Mouse (Mus musculus): ENCODE measurements around the gene Msh5. TPM values are rescaled to one million over a fixed set of nuclear protein-coding genes. Genes with fewer than 3 reads are reported as not detected.

The Msh5 gene
- polyA plus RNA-seq (2012), result 0.90 and 1.3 TPM in 2 replicates

DNA sequence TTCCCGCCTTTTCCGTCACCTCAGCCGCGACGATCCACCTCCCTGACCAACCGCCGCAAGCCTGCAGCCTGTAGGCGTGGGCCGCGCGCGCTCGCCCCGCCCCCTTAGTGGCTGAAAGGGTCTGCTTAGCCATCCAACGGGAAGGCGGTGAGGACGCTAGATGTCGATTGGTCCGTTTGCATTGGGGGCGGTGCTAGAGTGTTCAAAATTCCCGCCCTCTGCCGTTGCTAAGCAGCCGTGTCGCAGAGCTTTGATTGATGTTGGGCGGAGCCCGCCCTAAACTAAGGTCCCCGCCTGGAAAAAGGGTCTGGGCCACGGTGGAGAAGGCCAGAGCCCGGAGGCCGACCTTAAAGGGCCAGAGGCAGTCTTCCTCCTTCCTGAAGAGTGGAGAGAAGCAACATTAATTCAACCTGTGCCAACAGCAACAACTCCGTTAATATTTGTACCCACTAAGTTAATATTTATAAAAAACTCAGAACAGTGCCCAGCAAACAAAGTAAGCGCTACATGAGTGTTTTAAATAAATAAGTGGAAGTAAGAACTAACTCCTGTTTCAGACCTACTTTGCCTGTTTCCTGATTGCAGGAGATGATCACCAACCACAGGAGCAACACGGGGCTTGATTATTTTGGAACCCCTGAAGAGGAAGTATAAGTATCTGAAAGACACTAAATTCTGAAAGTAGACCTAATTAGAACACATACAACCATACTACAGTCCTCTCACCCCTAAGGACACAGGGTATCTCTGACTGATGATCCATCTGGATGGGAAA lies at the start of gene Msh5:
Msh5 (minus strand) TSS at position 65 of the 775 bp plus-strand sequence.
- peak within 1 kb of the TSS; percentile 81 for H3K4me3 ChIP-seq (replicated peaks)
- no peaks in the 10 kb centered on the region for H3K9me3 ChIP-seq (ENCODE audit: control insufficient read depth, low read length)
- peaks cover 92% of the 10 kb centered on the region for H3K4me1 ChIP-seq (ENCODE audit: control insufficient read depth)
- TF ChIP-seq GATA1 (IDR thresholded peaks at IDR 0.05; ENCODE audit: low read length) (no peak), TAL1 (IDR thresholded peaks at IDR 0.05; ENCODE audit: low read length) (no peak)
- H3K36me3 ChIP-seq (ENCODE audit: control insufficient read depth), result no peaks in the 10 kb centered on the region; the same call in 1 of the 2 replicates
- no peaks in the 10 kb centered on the region for H3K27me3 ChIP-seq (ENCODE audit: control insufficient read depth)

DNA sequence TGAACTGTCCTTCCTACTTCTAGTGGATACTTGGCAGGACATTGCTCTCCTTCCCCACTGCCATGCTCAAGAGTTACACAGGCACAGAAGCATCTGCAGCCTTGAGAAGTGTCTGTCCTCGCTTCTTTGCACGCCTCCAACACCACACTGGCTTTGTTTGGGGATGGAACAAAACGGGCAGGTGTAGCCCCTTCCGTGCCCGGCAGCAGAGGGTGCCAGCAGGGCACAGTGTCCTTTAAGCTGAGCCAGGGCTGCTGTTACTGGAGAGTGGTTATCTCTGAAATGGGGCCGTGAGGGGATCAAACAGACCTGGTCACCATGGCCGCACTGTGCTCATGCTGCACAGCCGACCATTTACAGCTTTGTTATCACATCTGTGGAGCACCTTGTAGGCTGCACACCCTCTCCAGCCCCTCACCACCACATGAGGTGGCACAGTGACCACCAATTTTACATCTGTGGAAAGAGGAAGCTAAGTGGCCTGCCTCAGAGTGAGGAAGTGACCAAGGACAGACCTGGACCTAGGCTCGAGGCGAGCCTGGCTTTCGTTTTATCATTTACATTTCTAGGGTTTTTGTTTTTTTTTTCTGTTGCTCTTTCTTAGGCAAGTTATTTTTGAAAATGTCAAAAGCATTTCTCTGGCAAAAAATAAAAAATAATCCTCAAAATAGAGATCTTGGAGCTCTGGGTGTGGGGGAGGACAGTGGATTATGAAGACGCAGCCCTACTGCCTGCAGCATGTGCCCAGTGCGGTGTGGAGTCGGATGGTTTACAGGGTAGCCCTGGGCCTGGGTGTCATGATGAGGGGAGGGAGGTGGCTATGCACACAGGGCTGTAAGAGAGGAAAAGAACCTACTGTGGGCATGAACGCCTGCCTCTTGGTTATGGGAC lies 48.2 kb upstream of the Msh5 start:
- no peaks in the 10 kb centered on the region for H3K9me3 ChIP-seq (ENCODE audit: control insufficient read depth, low read length)
- TF ChIP-seq TAL1 (IDR thresholded peaks at IDR 0.05; ENCODE audit: low read length) (no peak), GATA1 (IDR thresholded peaks at IDR 0.05; ENCODE audit: low read length) (no peak)
- H3K36me3 ChIP-seq (ENCODE audit: control insufficient read depth), result peaks cover 96% of the 10 kb centered on the region
- no peaks in the 10 kb centered on the region for H3K27me3 ChIP-seq (ENCODE audit: control insufficient read depth)
- H3K4me1 ChIP-seq (ENCODE audit: control insufficient read depth), result peaks cover 45% of the 10 kb centered on the region
- H3K4me3 ChIP-seq (replicated peaks), result no peak overlapping the region

DNA sequence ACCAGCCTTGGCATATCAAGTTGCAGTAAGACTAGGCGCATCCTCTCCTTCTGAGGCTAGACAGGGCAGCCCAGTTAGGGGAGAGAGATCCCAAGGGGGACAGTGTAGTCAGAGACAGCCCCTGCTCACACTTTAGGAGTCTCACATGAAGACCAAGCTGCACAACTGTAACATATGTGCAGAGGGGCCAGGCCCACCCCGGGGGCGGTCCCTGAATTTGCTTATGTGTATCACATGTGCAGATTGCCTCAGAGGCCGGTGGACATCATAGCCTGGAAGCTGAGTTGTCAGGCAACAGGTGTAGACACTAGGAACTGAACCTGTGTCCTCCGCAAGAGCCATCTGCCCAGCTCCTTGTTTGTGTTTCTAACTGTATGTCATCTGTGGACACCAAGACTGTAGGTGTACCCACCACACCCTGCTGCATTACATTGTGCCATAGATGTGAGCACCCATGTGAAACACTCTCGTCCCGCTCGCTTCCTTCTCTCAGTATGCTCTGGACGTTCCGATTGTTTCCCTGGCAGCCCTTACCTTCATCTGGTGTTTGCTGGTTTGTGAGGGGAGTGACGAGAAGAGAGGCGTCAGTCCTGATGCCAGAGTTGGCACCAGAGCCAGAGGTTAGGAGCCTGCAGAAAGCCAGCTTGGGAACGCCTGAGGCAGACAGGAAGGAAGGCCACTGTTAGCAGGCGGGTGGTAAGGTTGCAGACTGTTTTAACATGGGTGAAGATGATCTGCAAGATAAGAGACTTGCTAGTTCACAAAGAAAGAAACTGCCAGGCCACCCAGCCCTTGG lies 46.1 kb upstream of the Msh5 start:
- peaks cover 75% of the 10 kb centered on the region for H3K36me3 ChIP-seq (ENCODE audit: control insufficient read depth)

DNA sequence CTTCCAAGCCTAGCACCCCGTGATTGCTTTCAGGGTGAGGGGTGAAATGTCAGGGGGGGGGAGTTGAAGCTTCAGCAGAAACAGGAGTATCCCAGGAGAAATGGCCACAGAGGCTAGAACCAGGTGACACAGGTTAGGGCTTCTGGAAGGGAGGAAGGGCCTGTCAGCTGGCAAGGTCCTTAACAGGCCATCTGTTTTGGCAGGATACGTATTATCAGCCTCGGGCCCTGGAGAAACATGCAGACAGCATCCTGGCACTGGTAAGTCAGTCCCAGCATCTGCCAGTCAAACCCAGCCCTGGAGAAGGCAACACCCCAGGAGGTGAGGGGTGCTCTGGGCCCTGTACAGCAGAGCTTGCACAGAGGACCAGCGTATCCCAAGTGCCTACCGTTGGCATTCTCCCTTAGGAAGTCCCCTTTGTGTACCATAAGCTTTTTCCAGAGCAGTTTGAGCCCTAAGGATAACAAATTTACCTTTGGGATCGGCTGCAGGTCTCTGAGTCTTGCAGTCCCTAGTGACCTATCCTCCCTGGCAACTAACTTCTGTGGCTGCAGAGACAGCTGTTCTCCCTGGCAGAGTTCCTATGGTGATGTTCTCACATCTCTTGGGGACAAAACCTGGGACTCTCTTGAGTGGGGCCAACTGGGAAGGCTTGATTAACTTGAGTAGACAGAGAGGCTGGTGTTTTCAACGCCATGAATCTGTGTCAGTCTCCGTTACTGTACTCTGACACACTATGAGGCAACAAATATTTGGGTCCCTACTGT lies 43.8 kb upstream of the Msh5 start:
- Histone ChIP-seq H3K4me1 (ENCODE audit: control insufficient read depth) (peaks cover 38% of the 10 kb centered on the region), H3K27me3 (ENCODE audit: control insufficient read depth) (no peaks in the 10 kb centered on the region), H3K4me3 (replicated peaks) (peak overlapping the region; percentile 89), H3K36me3 (ENCODE audit: control insufficient read depth) (peaks cover 52% of the 10 kb centered on the region), H3K9me3 (ENCODE audit: control insufficient read depth, low read length) (no peaks in the 10 kb centered on the region)
- peak; percentile 59 for TF ChIP-seq GATA1 (IDR thresholded peaks at IDR 0.05; ENCODE audit: low read length)
- TF ChIP-seq TAL1 (IDR thresholded peaks at IDR 0.05; ENCODE audit: low read length), result peak; percentile 61

More for the DNA sequence above, 46.1 kb upstream of the Msh5 start:
- TF ChIP-seq TAL1 (IDR thresholded peaks at IDR 0.05; ENCODE audit: low read length) (no peak), GATA1 (IDR thresholded peaks at IDR 0.05; ENCODE audit: low read length) (no peak)
- Histone ChIP-seq H3K27me3 (ENCODE audit: control insufficient read depth) (no peaks in the 10 kb centered on the region), H3K9me3 (ENCODE audit: control insufficient read depth, low read length) (no peaks in the 10 kb centered on the region), H3K4me1 (ENCODE audit: control insufficient read depth) (peaks cover 49% of the 10 kb centered on the region), H3K4me3 (replicated peaks) (no peak overlapping the region)

DNA sequence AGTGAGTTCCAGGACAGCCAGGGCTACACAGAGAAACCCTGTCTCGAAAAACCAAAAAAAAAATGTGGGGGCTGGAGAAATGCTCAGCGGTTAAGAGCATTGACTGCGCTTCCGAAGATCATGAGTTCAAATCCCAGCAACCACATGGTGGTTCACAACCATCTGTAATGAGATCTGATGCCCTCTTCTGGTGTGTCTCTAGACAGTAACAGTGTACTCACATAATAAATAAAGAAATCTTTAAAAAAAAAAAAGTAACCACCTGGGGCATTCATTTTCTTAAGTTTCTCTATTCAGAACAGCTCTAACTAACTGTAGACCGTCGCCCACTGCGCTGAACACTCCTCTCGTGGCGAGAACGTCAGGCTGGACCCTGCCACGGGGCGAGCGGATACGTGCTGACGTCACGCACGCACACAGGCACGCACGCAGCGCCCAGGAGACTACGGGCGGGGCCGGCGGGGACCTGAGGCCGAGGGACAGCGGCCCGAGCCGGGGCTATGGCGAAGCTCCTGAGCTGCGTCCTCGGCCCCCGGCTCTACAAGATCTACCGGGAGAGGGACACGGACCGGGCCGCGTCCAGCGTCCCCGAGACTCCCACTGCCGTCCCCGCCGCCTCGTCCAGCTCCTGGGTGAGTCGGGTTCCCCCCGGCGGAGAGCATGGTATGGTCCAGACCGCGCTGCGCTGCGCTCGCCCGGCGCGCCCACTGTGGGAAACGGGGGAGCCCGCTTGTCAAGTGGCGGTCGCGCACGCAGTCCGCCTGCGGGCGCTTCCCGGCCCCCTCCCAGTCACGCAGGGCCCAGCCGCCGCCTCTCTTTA lies 42.5 kb upstream of the Msh5 start, which contains the start of gene Abhd16a:
Abhd16a (plus strand) TSS at position 439 of the 820 bp plus-strand sequence.
- TF ChIP-seq TAL1 (IDR thresholded peaks at IDR 0.05; ENCODE audit: low read length) (no peak), GATA1 (IDR thresholded peaks at IDR 0.05; ENCODE audit: low read length) (no peak)
- Histone ChIP-seq H3K4me1 (ENCODE audit: control insufficient read depth) (peaks cover 44% of the 10 kb centered on the region), H3K36me3 (ENCODE audit: control insufficient read depth) (peaks cover 39% of the 10 kb centered on the region), H3K4me3 (replicated peaks) (peak within 1 kb of the TSS; percentile 89), H3K27me3 (ENCODE audit: control insufficient read depth) (no peaks in the 10 kb centered on the region), H3K9me3 (ENCODE audit: control insufficient read depth, low read length) (no peaks in the 10 kb centered on the region)

DNA sequence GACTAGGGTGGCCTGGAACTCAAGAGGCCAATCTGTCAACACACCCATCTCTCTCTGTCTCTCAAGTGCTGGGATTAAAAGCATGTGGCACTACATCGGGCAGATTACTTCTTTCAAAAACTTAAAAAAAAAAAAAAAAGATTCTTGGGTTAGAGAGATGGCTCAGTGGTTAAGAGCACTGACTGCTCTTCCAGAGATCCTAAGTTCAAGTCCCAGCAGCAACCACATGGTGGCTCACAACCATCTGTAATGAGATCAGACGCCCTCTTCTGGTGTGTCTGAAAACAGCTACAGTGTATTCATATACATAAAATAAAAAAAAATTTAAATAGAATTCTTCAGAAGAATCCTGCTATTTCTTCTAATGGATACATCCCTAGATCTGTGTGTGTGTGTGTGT lies 41.6 kb upstream of the Msh5 start:
- peaks cover 31% of the 10 kb centered on the region for H3K36me3 ChIP-seq (ENCODE audit: control insufficient read depth)
- TF ChIP-seq TAL1 (IDR thresholded peaks at IDR 0.05; ENCODE audit: low read length), result no peak
- no peak for TF ChIP-seq GATA1 (IDR thresholded peaks at IDR 0.05; ENCODE audit: low read length)
- H3K4me1 ChIP-seq (ENCODE audit: control insufficient read depth), result peaks cover 48% of the 10 kb centered on the region
- H3K9me3 ChIP-seq (ENCODE audit: control insufficient read depth, low read length), result no peaks in the 10 kb centered on the region
- H3K4me3 ChIP-seq (replicated peaks), result no peak overlapping the region
- H3K27me3 ChIP-seq (ENCODE audit: control insufficient read depth), result no peaks in the 10 kb centered on the region

DNA sequence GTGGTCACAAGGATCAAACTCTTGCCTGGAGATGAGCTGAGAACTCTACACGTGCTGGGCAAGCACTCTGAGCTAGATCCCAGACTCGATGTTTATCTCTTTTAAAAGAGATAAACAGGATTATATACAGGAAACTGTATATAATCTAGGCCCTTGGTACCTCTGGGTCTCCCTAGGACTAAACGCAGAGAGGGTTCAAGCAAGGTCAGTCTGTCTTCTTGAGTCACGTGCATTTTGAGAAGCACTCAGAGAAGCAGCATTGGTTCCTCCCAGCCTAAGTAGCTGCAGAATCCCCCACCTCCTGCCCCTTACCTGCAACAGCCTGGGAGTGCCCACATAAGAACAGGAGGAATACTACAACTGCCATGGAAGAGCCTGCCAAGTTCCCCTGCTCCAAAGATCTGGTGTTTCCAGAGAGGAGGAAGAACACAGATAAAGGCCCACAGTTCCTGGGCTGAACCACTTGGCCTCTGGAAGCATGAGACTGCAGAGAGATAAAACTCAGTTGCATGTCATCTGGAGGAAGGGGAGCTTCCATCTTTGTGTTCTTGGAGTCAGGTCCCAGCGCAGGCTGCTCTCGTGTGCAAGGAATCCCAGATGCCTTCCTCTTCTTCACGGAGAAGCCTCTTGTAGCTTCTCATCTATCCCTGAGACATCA lies 38.8 kb upstream of the Msh5 start, which contains the start of gene Ly6g6f:
Ly6g6f (minus strand) TSS at position 403 of the 658 bp plus-strand sequence.
- no peak for TF ChIP-seq GATA1 (IDR thresholded peaks at IDR 0.05; ENCODE audit: low read length)
- no peak for TF ChIP-seq TAL1 (IDR thresholded peaks at IDR 0.05; ENCODE audit: low read length)
- H3K4me3 ChIP-seq (replicated peaks), result no peak within 1 kb of the TSS
- peaks cover 38% of the 10 kb centered on the region for H3K4me1 ChIP-seq (ENCODE audit: control insufficient read depth)

More for the DNA sequence above, 38.8 kb upstream of the Msh5 start, which contains the start of gene Ly6g6f:
- Histone ChIP-seq H3K36me3 (ENCODE audit: control insufficient read depth) (peaks cover 3% of the 10 kb centered on the region), H3K27me3 (ENCODE audit: control insufficient read depth) (no peaks in the 10 kb centered on the region), H3K9me3 (ENCODE audit: control insufficient read depth, low read length) (no peaks in the 10 kb centered on the region)

All from erythroblast, embryonic 14.5 days (primary cell).